Mouse (Mus musculus): ENCODE data around the gene Dclre1a.
"Not testable (repeated sequence)": the region's sequence is repeated elsewhere in the genome, so short reads cannot be mapped to it uniquely, and the experiment has no call there.

The Dclre1a gene

DNA sequence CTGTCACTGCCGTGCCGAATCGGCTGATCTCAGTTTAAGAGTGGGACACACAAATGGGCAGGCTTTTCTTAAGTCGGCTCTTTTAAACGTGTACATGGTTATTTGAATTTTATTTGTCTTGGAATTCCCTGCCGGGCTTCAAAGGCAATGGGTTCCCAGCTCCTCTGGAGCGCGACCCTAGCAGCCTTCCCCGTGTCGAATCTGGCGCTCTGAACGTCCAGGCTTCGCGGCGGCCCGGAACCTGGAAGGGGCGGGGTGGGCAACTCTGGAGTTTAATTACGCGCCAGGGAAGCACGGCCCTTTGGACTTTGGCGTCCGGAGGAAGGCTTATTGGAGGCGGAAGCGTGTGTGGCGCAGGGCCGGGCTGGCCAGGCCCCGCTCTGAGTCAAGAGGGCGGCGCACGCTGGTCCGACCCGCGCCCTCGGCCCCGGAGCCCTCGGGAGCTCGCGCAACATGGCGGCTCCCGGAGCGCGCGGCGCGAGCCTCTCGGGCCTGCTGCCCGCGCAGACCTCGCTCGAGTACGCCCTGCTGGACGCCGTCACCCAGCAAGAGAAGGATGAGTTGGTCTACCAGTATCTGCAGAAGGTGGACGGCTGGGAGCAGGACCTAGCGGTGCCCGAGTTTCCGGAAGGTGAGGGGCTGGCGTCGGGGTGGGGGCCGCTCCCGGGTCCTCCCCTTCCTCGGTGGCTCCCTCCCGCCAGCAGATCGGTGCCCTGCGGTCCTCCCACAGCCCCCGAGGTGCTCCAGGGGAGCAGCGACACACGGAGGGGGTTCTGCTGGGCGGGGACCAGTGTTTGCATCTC is 409 bp upstream of the Dclre1a start, which contains the start of gene Nhlrc2:
Nhlrc2 (plus strand) TSS at position 32 of the 803 bp plus-strand sequence.
- DNase-seq (ENCODE audit: low spot score in 2 of 2): peak; percentile 89 to 91

- no peak for DNase-seq (ENCODE audit: low spot score in 2 of 2)
These were observed 2.0 kb downstream of the Dclre1a start for GRCm38 (mm10) chr19:56546031-56546430.

DNA sequence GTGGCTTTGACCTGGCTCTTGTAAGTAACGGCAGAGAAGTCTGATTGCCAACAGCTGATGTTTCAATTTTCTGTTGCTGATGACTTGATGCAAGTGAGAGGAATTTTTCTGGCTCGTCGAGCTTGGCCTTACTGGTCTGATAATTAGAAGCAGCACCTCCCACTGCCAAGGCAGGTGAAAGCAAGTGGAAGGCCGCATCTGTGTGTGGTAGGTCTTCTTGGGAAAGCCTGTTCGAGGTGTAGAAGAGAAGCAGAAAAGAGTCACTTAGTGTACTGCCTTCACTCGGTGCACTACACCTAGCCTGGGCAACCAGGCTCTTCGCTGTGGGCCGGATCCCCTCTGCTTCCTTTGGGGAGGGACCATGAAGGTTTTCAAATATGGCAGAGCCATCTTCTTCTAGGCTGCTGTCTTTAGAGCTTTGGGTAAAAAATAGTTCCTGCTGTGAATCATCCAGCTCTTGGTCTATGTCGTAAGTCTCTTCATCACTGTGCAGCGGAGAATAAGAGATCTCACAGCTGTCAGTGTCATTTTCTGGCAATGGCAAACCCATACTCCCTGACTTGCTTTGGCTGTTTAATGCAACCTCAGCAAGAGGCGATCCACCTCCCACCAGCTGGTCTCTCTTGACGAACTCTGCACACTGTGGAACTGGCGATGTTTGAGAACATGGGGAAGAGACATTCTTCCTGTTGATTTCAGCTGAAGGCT is 3.2 kb downstream of the Dclre1a start:
- peak; percentile 50 to 59 for DNase-seq (ENCODE audit: low spot score in 2 of 2)

- no peak for DNase-seq (ENCODE audit: low spot score in 2 of 2)
These were observed 4.7 kb downstream of the Dclre1a start for GRCm38 (mm10) chr19:56543320-56543719.

GRCm38 (mm10) chr19:56535765-56536164 is 12.3 kb downstream of the Dclre1a start:
- DNase-seq (ENCODE audit: low spot score in 2 of 2): no peak

DNA sequence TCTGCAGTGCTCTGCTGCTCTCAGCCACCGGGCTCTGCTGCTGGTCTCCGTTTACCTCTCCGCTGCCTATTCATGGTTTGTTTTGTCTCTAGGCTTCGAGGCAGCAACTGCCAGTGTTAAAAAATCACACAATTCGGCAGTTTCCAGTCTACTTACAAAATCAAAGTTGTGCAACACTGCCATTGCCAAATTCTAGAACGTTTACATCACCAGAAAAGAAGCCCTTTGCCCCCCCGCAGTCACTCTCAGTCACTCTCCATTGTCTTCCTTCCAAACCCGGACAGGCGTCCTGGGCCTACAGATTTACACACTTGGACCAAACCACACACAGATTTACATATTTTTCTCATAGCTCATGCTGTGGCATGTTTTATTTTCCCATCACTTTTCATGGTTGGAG is 13.0 kb downstream of the Dclre1a start:
- DNase-seq (ENCODE audit: low spot score in 2 of 2): peak in 1 of 2 experiments; percentile 32

GRCm38 (mm10) chr19:56534337-56534736 is 13.7 kb downstream of the Dclre1a start:
- DNase-seq (ENCODE audit: low spot score in 2 of 2): no peak

DNA sequence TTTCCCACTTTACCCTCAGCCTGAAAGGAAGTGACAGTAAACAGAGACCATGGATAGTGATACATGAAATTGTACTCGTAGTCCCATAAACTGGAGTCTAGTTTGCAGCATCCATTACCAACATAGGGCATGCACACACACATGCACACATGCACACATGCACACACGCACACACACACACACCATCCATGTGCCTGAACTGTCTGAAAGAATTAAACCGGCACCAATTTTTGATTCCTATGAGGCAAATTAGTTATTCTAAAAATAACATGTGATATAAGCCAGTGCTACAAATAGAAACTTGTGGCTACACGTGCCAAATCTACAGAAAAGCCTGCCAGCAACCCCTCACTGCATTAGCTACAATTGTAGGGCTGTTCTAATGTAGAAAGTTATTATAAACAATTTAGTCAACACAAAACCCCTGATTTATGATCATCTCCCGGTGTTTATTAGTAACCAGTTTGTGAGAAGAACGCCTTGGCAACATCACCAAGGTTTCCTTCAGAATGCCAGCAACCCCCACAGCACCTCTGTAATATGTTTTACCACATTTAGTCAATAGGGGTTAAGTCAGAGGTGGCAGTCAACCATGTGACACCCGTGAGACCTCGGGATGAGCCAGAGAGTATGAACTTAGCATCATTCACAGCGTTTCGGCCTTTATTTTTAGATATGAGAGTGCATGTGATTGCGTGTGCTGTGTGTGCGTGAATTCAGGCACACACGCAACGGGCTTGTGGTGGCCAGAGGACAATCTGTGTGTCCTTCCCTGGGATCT is 14.5 kb downstream of the Dclre1a start:
- DNase-seq (ENCODE audit: low spot score in 2 of 2): peak in 1 of 2 experiments; percentile 45

GRCm38 (mm10) chr19:56531251-56531650 is 16.8 kb downstream of the Dclre1a start:
- no peak for DNase-seq (ENCODE audit: low spot score in 2 of 2)

DNA sequence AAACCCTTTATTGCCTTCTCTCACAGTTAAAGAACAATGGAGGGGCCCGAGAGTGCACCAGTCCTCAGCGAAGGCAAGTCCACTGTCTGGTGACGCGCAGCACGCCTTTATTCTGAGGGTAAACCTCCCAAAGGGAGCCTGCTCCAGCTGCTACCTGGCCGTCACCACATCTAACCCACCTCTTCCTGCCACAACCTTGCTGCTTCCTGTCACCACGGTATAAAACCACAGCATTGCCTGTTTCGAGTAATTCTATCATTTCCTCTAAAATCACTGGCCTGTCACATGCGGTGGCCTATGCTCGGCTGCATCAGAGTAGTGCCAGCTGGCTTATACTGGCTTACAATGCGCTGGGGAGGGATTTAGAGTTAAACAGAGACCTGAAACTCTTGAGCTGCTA is 17.5 kb downstream of the Dclre1a start:
- DNase-seq (ENCODE audit: low spot score in 2 of 2): not testable (repeated sequence)

GRCm38 (mm10) chr19:56519408-56519807 is 28.6 kb downstream of the Dclre1a start:
- DNase-seq (ENCODE audit: low spot score in 2 of 2): not testable (repeated sequence)

DNA sequence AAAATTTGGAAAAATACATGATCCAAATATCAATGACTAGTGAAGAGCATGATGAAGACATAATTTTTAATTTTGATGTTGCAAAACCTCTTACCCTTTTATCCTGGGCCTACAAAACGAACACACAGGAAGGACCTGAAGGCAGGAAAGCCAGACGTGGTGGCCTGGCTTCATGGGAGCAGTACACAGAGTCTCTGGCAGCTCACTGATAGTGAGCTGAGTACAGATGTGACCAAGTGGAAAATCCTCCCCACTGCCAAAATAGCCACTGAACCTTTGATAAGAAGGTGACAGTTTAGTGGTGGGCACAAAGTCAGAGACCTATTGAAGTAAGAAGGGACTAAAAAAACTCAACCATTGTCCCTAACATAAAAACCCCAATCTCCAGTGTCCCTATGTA is 34.5 kb downstream of the Dclre1a start:
- not testable (repeated sequence) for DNase-seq (ENCODE audit: low spot score in 2 of 2)

DNA sequence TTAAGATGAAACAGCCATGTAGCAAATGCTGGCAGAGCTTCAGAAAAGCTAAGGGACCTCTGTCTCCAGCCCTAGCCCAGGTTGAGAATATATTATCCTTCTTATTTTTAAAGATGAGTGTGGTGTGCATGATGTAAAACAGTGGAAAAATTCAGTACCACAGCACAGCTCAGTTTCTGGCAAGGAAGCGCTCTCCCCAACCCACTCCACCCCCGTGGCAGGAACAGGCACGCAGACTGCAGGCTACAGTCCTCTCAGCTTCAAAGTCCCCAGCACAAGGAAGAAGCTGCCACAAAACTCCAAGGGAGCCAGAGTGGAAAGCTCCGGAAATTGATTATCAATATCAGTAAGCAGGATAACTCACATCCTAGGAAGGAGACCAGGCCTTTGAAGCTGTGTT is 36.8 kb downstream of the Dclre1a start:
- DNase-seq (ENCODE audit: low spot score in 2 of 2): not testable (repeated sequence)

- DNase-seq (ENCODE audit: low spot score in 2 of 2): not testable (repeated sequence)
These were observed 44.5 kb downstream of the Dclre1a start for GRCm38 (mm10) chr19:56503525-56503924.

DNA sequence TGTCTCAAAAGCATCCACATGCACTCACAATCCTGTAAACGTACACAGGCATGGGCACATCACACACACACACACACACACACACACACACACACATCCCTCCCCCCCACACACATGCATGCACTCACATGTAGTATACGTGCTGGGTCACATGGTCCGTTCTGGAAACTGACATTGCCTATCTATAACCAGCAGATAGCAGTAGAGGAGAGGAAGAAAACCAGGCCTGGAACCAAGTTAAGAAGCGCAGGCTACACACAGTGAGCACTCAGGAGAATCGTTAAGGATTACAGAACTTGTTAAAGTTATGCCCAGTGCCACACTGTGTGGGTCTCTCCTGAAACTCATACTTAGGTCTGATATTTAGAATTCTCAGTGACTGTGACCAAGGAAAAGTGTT is 45.0 kb downstream of the Dclre1a start:
- DNase-seq (ENCODE audit: low spot score in 2 of 2): not testable (repeated sequence)

- DNase-seq (ENCODE audit: low spot score in 2 of 2): not testable (repeated sequence)
These were observed 53.9 kb downstream of the Dclre1a start for GRCm38 (mm10) chr19:56494157-56494556.

GRCm38 (mm10) chr19:56489601-56490000 is 58.4 kb downstream of the Dclre1a start:
- no peak for DNase-seq (ENCODE audit: low spot score in 2 of 2)

DNA sequence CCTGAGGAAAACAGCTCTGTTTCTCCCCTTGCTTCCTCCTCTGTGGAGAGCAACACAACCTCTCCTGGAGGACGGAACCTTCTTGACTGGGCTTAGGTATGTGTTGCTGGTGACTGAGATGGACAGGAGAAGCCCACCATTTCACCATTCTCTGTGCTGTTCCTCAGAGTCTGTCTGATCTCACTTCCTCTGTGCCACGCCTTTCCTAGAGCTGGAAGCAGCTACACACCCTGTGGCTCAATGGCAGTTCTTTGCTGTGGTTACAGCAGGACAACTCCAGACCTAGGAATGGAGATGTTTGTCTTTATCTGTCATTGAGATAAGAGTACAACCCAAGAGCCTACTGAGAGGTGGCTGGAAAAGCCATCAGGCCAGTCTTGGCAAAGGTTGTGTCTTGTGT is 60.7 kb downstream of the Dclre1a start:
- DNase-seq (ENCODE audit: low spot score in 2 of 2): no peak

GRCm38 (mm10) chr19:56486926-56487325 is 61.1 kb downstream of the Dclre1a start:
- no peak for DNase-seq (ENCODE audit: low spot score in 2 of 2)

GRCm38 (mm10) chr19:56485376-56486271 is 62.4 kb downstream of the Dclre1a start:
- DNase-seq (ENCODE audit: low spot score in 2 of 2): peak; percentile 66 to 69

Data from heart, adult 9 months (tissue).